Mouse (Mus musculus) right cerebral cortex, postnatal 14 days (tissue): ENCODE data around the gene Ppcs.

Experiments
- DNase-seq: peaks from one replicate; pipeline ENCODE4 v3.0.0; 2022

Ppcs gene

GRCm38 (mm10) chr4:119422294-119422964 lies at the start of gene Ppcs, which contains the start of gene Zmynd12:
Ppcs (minus strand) TSS chr4:119422420.
Zmynd12 (plus strand) TSS chr4:119422814.
- DNase-seq: peak; percentile 81

GRCm38 (mm10) chr4:119467720-119468380 lies 45.6 kb upstream of the Ppcs start:
- DNase-seq: no peak

- DNase-seq: no peak
Measured at GRCm38 (mm10) chr4:119465841-119466240, 43.6 kb upstream of the Ppcs start.

- DNase-seq: no peak
Measured at GRCm38 (mm10) chr4:119463756-119464419, 41.7 kb upstream of the Ppcs start.

GRCm38 (mm10) chr4:119462858-119463755 lies 40.9 kb upstream of the Ppcs start:
- peak; percentile 45 for DNase-seq

GRCm38 (mm10) chr4:119462457-119462856 lies 40.2 kb upstream of the Ppcs start:
- DNase-seq: no peak

GRCm38 (mm10) chr4:119460728-119461141 lies 38.5 kb upstream of the Ppcs start:
- DNase-seq: peak; percentile 74

GRCm38 (mm10) chr4:119460296-119460695 lies 38.1 kb upstream of the Ppcs start:
- DNase-seq: peak; percentile 47

GRCm38 (mm10) chr4:119453533-119453932 lies 31.3 kb upstream of the Ppcs start:
- no peak for DNase-seq

GRCm38 (mm10) chr4:119453128-119453527 lies 30.9 kb upstream of the Ppcs start:
- no peak for DNase-seq

- DNase-seq: no peak
Measured at GRCm38 (mm10) chr4:119450436-119450835, 28.2 kb upstream of the Ppcs start.

GRCm38 (mm10) chr4:119447786-119448185 lies 25.6 kb upstream of the Ppcs start:
- no peak for DNase-seq

GRCm38 (mm10) chr4:119447261-119447660 lies 25.0 kb upstream of the Ppcs start:
- no peak for DNase-seq

GRCm38 (mm10) chr4:119442539-119442938 lies 20.3 kb upstream of the Ppcs start:
- no peak for DNase-seq

- no peak for DNase-seq
Measured at GRCm38 (mm10) chr4:119441836-119442235, 19.6 kb upstream of the Ppcs start.

GRCm38 (mm10) chr4:119437936-119438335 lies 15.7 kb upstream of the Ppcs start:
- no peak for DNase-seq

- no peak for DNase-seq
Measured at GRCm38 (mm10) chr4:119430678-119431077, 8.5 kb upstream of the Ppcs start.

GRCm38 (mm10) chr4:119427680-119428079 lies 5.5 kb upstream of the Ppcs start:
- no peak for DNase-seq

- DNase-seq: no peak
Measured at GRCm38 (mm10) chr4:119425601-119426000, 3.4 kb upstream of the Ppcs start.

- no peak for DNase-seq
Measured at GRCm38 (mm10) chr4:119425077-119425476, 2.9 kb upstream of the Ppcs start.

- peak; percentile 33 for DNase-seq
Measured at GRCm38 (mm10) chr4:119421921-119422293, 313 bp downstream of the Ppcs start.

- no peak for DNase-seq
Measured at GRCm38 (mm10) chr4:119421191-119421590, 1.0 kb downstream of the Ppcs start.

- DNase-seq: no peak
Measured at GRCm38 (mm10) chr4:119417894-119418293, 4.3 kb downstream of the Ppcs start.
